Mouse (Mus musculus) cerebellum, adult 11 months (tissue): ENCODE results near the gene Aqp7.

Experiments
- DNase-seq: peaks from one replicate; pipeline ENCODE4 v3.0.0; 2022

The Aqp7 gene

DNA sequence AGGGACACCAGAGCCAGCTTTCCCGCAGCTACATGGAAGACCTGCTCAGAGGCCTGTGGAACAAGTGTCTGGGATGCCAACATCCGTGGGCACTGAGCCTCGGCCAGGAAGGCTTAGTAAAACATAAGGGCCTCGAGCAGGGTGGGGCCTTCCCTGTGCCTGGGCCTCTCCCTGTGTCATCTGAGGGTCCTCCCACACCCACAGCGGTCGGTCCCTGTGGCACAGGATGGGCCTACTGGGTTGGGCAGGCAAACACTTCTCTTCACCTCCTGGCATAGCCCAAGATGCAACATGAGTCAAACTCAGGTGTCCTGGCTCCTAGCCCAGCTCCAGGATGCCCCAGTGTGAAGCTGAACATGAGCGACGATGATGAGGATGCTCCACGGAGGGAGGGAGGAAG is 9.4 kb upstream of the Aqp7 start:
- DNase-seq: peak; percentile 17

DNA sequence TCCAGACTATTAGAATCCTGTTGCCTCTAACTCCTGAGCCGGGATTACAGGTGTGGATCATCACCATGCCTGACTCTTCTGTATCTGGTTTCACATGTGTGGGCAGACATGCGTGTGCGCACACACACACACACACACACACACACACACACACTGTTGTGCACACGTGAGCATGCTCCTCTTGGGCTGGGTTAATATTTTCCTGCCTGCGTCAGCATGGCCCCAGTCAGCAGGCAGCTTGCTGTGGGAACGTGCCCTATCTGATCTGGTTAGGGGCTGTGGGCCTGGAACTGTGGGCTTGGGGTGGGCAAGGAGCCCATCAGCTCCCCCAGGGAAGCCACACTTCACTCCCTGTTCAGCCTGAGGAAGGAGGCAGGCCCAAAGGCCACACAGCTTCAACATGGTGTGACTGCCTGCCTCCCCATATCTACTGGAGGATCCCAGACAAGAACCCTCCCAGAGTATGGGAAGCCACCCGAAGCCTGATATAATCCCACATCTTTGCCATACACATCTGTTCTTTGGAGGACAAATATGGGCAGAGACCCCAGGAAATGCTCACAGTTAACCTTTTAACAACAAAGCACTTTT is 8.9 kb upstream of the Aqp7 start:
- no peak for DNase-seq

DNA sequence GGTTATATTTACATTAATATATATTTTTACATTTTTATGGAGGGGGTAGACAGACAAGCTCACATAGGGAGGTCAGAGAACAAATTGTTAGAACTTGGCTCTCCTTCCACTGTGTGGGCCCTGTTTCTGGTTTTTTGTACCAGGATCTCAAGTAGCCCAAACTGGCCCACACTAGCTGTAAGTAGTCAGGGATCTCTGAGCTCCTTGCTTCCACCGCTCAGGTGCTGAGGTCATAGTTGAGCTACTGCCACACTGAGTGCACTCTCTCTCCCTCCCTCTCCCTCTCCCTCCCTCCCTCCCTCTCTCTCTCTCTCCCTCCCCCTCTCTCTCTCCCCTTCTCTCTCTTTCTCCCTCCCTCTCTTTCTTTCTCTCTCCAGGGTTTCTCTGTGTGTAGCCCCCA is 8.3 kb upstream of the Aqp7 start:
- no peak for DNase-seq

DNA sequence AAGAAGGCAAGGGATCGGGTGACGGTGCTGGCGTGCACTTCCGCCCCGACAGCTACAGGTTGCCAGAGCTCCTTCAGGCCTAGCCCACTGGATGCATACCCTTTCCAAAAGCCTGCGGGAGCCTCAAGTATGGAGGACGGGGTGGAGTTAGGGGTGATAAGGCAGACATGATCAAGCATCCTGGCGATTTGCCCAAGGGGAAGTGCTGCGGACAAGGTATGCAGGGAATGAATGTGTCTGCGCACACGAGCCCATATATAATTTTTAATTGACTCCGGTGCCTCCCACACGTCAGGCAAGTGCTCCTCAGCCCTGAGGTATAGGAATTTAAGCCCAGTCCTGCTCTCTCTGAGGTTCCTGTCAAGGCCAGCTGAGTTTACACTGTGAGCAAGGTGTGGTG is 7.2 kb upstream of the Aqp7 start:
- no peak for DNase-seq

DNA sequence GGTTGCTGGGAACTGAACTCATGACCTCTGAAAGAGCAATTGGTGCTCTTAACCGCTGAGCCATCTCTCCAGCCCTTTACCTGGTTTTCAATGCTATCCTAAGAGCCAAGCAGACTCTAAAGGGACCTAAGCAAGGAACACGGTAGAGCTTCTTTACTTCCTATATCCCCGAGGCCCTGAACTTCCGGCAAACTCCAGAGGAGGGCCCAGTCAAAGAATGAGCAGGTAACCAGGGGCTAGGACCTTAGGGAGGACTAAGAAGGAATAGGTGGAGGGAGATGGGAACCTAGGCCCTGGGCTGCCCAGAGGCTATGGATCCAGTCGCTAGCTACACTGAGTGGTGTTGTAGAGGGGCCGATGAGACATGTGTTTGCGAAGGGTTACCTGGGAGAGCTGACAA is 3.8 kb upstream of the Aqp7 start:
- DNase-seq: no peak

DNA sequence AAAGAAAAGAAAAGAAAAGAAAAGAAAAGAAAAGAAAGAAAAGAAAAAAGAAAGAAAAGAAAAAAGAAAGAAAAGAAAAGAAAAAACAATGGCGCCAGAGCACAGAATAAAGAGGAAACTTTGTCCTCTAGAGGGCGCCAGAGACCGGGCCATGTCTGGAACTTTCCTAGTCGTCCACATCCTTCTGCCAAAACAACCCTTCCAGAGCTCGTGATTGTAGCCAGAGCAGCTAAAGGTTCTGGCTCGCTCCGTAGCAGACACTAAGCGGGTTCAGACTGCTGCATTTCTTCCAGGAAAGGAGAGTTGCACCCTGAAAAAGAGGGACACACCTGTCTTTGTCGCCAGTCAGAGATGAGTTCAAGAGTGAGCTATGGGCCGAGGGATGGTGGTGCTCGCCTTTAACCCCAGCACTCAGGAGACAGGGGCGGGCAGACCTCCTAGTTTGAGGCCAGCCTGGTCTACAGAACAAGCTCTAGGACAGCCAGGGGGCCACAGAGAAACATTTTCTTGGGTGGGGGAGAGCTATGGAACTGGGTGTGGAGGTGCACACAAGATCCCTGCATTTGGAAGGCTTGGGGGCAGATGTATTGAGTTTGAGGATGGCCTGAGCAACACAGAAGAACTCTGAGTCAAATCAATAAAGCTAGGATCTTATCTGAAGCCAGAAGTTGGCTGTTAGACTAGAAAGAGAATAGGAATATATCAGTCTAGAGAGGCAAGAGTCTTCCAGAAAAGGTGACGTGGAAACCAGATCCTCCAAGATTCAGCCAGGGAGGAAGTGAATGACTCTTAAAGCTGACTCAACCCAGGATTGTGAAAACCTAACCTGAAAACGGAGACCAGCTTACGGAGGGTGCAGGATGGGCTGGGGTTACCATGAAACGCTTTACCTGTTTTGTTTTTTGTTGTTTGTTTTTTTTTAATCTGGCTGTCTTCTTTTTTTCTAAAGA is 3.1 kb upstream of the Aqp7 start:
- DNase-seq: peak; percentile 78

DNA sequence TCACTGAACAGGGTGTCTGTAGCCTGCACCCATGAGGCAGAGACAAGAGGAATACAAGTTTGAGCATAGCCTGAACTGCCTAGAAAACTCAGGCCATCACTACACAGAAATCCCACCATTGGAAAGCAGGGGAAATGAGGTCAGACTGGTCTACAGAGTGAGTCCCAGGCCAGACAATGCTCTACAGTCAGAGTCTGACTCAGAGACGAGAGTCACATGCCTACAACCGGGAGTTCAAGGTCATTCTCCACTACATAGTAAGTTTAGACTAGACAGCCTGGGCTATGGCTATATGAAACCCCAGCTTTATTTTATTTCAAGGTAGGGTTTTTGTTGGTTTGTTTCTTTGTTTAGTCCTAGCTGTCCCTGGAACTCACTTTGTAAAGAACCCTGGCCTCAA is 987 bp upstream of the Aqp7 start:
- no peak for DNase-seq

DNA sequence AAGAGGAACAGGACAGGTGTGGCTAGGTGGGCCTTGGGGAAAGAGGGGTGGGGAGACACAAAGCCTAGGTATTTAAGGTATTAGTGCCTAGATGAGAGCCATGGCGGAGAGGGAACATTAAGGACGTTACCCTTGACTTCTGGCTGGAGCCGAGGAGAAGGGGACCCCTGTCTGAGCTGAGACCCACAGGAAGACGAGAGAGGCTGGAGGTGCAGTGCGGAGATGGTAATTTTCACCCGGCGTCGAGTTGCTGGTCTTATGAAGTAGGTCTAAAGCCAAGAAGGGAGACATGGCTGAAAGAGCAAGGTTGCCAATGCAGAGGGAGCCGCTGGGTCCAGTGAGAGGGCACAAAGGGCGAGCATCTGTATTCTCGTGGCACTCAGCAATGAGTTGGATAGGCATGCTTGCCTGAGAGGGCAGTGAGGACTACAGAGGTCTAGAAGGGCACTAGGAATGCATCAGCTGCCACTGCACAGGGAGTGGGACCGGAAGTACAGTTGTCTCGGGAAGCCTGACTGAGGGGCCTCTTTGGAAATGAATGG is 1.6 kb downstream of the Aqp7 start:
- no peak for DNase-seq

DNA sequence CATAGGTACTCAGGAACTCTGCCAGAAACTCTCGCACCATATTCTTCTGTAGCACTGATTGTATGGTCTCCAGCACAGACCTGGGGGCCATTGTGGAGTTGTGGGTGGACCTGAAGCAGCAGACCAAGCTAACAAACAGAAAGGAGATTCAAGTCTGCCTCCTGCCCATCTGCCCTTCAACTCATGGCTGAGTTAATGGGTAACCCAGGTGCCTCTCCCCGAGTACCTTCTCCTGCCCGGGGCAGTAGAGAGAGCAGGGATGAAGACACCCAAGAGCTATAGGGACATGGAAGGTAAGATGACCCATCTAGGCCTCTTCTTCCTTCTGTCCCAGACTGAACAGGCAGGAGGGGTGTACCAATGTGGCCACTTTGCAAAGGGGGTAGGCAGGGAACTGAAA is 2.7 kb downstream of the Aqp7 start:
- DNase-seq: no peak

DNA sequence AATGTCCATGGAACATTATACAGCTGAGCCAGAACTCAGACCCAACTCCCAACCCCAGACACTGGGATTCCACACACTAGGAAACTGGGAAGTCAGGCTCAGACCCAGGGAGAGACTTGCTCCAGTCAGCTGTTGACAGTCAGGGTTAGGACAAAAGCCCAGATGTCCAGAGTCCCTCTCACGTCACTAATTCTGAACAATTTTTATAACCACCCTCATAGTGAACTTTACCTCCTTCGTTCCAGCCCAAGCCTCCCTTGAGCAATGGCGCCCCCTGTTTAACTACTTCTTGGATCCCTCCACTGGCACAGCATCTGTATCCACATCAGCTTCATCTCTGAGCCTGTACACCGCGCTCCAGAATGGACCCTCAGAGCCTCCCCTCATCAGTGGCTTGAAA is 4.0 kb downstream of the Aqp7 start:
- DNase-seq: no peak

DNA sequence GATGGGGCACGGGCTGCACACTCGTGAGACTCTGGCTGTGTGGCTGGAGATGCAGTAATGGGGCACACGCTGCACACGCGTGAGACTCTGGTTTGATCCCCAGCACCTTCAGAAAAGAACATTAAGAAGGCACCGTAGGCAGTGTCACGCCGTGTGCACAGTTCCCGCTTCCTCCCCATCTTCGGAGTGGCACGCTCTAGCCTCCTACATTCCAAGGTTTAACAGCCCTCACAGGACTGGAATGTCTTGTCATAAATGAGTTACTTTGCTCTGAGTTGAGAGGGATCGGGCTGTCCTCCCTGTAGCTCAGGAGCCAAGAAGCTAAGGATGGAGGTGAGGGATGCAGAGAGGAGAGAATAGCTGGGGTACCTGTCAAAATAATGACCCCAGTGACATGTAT is 5.1 kb downstream of the Aqp7 start:
- DNase-seq: no peak

DNA sequence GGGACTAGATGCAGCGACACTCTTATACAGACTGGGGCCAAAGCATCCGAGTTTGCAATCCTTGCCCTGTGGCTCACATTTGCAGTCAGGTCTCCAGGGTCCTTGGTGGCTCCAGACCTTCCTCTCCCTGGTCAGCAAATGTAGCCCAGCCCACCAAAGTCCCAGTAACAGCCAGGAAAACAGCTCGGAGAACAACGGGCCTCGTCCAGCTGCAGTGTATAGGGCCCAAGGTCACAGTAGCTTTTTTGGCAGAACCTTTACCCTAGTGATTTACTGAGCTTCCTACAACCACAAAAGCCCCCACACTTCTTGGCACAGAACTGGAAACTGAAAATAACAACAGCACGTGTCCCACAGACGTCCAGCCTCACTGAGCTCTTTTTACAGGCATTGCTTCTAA is 7.0 kb downstream of the Aqp7 start:
- no peak for DNase-seq

DNA sequence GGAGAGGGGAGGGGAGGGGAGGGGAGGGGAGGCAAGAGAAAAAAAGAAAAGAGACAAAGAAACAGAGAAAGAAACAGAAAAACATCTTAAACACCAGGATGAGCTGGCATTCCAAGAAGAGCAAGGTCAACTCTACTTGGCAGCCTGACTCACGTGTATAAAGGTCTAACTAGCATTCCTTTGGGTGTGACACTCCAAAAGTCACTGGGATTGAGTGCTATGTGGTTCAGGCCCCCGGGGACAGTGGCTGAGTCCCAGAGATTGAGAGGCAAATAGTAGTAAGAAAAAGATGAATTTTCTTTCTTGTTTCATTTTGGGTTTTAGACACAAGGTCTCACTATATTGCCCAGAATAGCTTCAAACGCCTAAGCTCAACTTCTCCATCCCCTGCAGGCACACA is 10.0 kb downstream of the Aqp7 start:
- no peak for DNase-seq

DNA sequence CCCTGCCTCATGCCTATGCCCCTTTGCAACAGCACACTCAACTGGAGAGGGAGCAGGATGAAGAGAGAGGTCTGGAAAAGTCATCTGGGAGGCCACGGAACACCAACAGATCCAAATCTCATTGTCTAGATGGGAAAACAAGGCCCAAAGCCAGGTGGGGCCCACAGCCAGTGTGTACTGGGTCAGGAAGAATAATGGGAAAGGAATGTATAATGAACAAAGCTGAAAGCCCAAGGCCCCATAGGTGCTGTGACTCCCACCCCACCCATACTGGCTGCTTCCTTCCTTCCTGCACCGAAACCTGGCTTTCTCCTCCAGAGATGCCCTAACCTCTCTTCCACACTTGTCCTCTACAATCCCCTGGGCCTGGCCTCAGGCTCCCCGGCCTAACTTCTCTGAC is 16.7 kb downstream of the Aqp7 start:
- no peak for DNase-seq

DNA sequence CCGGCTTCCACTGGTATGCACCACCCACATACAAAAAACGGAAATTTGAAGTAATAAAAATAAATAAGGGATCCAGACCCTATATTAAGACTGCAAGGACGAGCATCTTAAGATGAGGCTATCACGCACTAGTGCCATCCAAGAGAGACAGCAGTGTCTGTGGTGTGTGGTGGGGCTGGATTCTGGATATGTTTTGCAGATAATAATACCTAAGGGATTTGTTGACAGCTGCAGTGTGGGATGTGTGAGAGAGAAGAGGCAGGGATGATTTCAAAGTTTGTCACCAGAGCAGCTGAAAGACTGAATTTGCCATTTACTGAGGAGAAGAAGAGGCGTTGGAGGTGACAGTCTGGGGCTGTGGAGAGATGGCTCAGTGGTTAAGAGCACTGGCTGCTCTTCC is 18.6 kb downstream of the Aqp7 start:
- no peak for DNase-seq

DNA sequence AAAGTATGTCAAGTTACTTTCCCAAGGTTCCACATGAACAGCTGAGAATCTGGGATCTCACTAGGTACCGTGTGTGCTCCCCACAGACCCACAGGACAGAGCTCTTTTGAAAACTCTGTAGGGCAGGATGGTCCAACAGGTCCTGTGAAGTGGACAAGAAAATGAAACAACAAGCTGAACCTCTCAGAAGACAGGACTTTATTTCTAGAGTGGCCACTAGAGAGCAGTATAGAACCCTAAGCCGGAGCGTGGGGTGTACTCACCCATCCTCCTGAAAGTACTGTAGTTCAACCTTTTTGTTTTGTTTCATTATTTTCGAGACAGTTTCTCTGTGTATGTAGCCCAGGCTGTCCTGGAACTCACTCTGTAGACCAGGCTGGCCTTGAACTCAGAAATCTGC is 19.7 kb downstream of the Aqp7 start:
- no peak for DNase-seq

DNA sequence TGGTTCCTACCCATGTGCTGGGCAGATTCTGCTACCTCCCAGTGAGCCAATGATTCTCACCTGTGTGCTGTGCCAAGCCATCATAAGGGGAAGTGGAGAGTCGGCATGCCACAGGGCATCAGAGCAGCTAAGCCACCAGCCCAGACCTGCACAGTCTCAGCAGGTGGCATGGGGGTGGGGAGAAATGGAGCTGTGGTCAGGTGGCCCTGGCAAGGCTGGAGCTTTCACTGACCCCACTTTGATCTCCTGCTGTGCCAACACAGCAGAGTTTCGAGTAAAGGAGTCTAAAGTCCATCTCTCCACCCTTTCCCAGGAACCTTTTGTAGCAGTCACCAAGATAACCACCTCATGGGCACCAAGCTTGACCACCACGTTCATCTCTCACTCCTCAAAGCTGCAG is 20.1 kb downstream of the Aqp7 start:
- no peak for DNase-seq

DNA sequence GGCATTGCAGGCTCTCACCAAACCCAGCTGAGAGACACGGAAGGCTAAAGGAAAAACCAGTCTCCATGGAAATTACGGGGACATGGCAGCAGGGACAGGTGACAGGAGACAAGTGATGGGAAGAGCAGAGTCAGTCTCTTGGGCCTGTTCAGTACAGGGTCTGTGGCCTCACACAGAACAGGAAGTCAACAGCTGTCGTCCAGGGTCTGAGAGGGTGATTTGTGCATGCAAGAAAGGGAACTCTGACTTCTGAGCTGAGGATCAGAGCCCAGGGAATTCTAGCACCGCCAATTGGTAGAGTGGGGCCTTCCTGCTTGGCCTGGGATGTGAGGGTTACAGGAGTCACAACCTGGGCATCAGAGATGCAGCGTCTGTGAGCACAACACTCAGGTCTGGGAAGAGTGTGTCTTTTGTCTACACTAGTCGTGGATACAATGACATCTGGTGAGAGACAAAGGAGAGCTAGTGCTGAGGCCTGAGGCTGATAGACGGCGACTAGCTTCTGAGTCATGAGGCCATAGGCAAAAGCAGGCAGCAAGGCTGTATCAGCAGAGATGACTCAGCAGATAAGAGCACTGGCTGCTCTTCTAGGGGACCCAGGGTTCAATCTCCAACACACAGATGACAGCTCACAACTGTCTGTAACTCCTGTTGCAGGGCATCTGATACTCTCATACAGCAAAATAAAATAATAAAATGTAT is 21.7 kb downstream of the Aqp7 start:
- DNase-seq: no peak

DNA sequence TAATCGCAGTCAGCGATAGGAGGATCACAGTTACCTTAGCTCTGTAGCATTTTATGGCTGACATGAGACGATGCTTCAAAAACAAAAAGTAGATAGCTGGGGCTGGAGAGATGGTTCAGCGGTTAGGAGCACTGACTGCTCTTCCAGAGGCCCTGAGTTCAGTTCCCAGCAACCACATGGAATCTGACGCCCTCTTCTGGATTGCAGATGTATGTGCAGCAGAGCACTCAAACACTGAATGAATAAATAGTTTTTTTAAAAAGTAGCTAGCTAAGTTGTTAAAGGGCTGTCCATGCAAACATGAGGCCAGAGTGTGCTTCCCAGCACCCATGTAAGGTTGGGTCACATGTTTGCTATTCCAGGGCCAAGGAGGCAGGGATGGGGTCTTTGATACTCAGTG is 26.8 kb downstream of the Aqp7 start:
- DNase-seq: no peak

DNA sequence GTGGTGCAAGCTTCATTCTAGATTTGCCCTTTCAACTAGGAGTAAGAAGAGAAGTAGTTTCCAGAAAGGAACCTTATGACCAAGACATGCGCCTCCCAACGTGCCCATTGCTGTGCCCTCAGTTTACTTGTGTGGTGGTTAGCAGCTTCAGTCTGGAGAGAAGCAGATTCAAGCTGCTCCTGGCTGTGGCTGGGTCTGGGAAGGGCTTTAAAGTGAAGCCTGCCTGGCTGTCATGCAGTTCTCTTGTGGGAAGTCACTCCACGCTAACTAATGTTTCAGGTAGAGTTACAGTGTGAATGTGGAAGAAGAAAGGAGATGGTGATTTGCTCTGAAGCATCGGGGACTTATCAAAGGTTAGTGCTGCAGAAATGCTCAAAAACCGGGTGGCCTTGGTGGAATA is 32.1 kb downstream of the Aqp7 start:
- no peak for DNase-seq

DNA sequence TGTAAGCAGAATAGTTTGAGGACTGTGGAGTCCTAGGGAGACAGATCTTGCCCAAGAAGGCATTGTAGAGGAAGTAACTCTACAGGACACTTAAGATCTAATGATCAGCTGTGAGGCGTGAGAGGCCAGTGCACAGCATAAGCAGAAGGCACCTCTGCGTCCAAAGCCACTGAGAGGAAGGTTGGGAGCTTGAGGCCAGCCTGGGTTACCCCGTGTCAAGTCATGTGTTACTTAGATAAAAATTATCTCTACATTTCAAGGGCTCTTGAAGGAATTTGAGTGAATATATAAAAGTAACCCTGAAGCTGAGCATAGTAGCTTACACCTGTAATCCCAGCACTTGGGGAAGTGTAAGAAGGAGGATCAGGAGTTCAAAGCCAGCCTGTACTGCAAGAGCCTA is 34.6 kb downstream of the Aqp7 start:
- DNase-seq: no peak

DNA sequence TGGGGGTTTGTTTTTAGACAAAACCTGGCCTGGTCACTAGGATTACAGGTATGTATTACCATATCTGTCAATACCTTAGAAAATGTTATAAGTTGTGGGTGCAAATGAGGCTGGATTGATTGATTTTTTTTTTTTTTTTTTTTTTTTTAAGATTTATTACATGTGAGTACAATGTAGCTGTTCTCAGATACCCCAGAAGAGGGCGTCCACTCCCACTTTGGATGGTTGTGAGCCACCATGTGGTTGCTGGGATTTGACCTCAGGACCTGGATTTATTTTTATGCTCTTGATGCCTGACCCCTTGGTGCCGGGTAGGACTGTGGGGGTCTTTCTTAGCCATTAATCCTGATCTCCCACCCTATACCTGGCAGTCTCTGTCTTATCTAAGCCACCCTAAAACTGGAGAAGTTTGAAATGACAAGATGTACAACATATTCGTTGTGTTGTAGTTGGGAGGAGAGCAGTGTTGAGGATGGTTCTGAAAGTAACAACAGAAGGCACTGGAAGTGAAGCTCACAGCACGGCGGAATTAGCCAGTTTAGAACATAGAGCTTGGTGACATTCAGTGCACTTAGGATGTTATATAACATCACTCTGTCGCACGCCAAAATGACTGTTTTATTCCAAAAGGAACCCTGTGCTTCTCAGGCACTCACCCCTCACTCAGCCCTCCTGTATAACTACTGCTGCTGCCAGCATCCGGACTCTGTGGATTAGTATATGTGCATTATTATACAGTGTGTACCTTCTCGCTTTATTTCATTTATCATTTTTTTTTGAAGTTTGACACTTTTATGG is 46.9 kb downstream of the Aqp7 start:
- DNase-seq: no peak

DNA sequence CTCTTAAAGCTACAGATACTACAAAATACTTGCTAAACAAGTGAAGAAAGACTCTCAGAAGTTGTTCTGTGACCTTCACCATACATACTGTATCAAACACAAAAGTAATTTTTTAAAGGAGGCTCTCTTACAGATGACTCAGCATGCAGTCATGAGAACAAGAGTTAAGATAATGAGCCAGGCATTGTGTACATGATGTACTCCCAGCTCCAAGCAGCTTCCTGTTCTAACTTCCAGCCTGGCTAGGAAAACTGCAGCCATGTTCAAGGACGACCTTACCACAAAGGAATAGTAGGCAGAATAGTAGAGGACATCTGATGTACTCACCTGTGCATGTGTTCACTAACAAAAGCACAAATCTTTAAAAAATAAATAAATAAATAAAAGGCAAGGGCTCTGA is 47.7 kb downstream of the Aqp7 start:
- DNase-seq: no peak
